Mouse (Mus musculus) limb, embryonic 10.5 days (tissue): ENCODE results near the gene 1810055G02Rik. TPM values are rescaled to one million over a fixed set of nuclear protein-coding genes. Genes with fewer than 3 reads are reported as not detected.
A peak's percentile ranks its signal among the peaks of the same experiment; 100 is the strongest.

Experiments used
- DNase-seq: peaks from one replicate; pipeline ENCODE4 v3.0.0-alpha.2; 2017; ENCODE audit warnings: low spot score
- H3K27ac ChIP-seq: fragments of 300-500 bp; sonication (generic); 2 replicates; pipeline ENCODE4 v1.5.1; 2016; ENCODE audit warnings: mild to moderate bottlenecking
- H3K27me3 ChIP-seq: fragments of 300-500 bp; sonication (generic); 2 replicates; pipeline ENCODE4 v1.6.1; 2016; ENCODE audit warnings: low read depth, mild to moderate bottlenecking; ENCODE audit not compliant: poor library complexity, severe bottlenecking
- H3K36me3 ChIP-seq: fragments of 300-500 bp; sonication (generic); 2 replicates; pipeline ENCODE4 v1.6.1; 2016; ENCODE audit warnings: mild to moderate bottlenecking, moderate library complexity
- H3K4me1 ChIP-seq: fragments of 300-500 bp; sonication (generic); 2 replicates; pipeline ENCODE4 v1.6.1; 2016
- H3K4me3 ChIP-seq: fragments of 300-500 bp; sonication (generic); 2 replicates; pipeline ENCODE4 v1.5.1; 2016; ENCODE audit warnings: mild to moderate bottlenecking, moderate library complexity
- H3K9me3 ChIP-seq: fragments of 300-500 bp; sonication (generic); replicated peaks from 2 replicates; pipeline ENCODE4 v1.6.1; 2016; ENCODE audit warnings: mild to moderate bottlenecking
- WGBS: fragments of 180-500 bp; shearing (Covaris S2); methylation state at CpG from one replicate; pipeline ENCODE4 v1.1.7; 2016; 5-methylcytosine and 5-hydroxymethylcytosine counted together
- polyA plus RNA-seq: library from polyadenylated mRNA; unstranded; fragments of >200 nt; fragmentation: Nextera tagmentation; extraction: Ambion mirVana; gene quantifications from 2 replicates; pipeline ENCODE4 v1.2.1, GENCODE M21; 2016

1810055G02Rik gene
- 43.8 and 47.2 TPM in 2 replicates for polyA plus RNA-seq

DNA sequence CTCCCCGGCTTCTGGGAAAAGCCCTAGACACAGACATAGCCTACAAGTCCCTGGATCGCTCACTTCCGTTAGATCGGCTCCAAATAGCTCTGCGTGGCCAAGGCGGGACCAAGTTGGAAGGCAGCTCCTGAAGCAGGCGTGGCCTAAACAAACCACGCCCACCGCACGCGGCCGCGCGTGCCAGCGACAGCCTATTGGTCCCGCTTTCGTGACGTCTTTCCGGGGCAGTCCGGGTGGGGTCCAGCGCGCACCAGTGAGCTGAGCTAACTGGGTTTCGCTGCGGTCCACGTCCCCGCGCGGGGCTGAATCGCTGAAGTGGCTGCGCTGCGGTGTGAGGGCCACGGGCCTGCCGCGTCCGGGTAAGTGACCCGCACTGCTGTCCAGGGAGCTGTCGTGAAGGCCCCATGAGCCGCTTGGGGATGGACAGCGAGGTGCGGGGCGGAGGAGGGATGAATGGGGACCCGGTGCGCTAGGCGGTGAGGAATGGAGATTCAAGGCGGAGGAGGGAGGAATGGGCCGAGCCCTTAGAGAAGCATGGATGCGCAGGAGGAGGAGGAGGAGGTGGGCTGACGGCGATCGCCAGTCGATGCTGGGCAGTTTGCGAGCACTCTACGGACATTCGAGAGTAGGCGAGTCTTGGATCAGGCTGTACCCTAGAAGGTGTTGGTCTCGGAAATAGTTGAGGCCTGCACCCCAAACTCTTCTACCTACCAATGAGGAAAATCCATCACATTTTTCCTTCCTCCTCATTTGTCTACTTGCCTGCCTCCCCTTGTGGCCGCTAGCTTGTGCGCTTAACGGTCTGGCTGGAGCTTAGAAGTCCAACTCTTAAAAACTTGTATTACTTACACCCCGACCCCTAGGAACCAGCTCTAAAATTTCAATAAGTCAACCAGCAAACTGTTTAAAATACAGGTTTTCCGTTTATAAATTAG, at the start of gene 1810055G02Rik:
Gene 1810055G02Rik, plus strand, starts transcription at position 216 of the 935 bp plus-strand sequence.
- peak within 1 kb of the TSS; percentile 88 for H3K4me3 ChIP-seq
- no peaks in the 10 kb centered on the region for H3K27me3 ChIP-seq
- peak; percentile 99 for DNase-seq
- H3K36me3 ChIP-seq = peaks cover 12% of the 10 kb centered on the region
- H3K4me1 ChIP-seq = peaks cover 17% of the 10 kb centered on the region
- under 1% methylated on average over 61 of the region's 61 CpGs for WGBS
- H3K9me3 ChIP-seq = no peaks in the 10 kb centered on the region
- H3K27ac ChIP-seq = peak within 1 kb of the TSS; percentile 88

DNA sequence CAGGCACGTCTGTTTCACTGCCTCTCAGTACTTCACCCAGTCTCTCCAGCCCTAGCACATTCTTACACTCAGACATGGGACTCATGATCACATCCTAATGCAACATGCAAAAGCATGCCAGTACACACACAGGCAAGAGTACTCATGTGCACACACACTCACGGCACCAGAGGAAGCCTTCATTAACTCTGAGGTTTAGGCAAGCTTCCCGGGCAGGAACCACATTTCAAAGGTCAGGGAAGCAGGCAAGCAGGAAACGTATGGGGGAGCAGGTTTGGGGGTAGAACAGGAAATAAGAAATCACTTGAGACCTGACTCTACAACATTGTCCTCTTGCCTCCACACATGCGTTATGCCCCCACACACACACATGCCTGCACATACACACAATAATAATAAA, 42.6 kb upstream of the 1810055G02Rik start:
- H3K27me3 ChIP-seq = no peaks in the 10 kb centered on the region
- peaks cover 59% of the 10 kb centered on the region for H3K4me1 ChIP-seq
- H3K9me3 ChIP-seq = no peaks in the 10 kb centered on the region
- 48% methylated on average over 5 of the region's 5 CpGs for WGBS
- H3K27ac ChIP-seq = peak overlapping the region; percentile 66; the same call in 1 of the 2 replicates
- peaks cover 8% of the 10 kb centered on the region; the same call in 1 of the 2 replicates for H3K36me3 ChIP-seq
- DNase-seq = no peak
- H3K4me3 ChIP-seq = no peak overlapping the region

DNA sequence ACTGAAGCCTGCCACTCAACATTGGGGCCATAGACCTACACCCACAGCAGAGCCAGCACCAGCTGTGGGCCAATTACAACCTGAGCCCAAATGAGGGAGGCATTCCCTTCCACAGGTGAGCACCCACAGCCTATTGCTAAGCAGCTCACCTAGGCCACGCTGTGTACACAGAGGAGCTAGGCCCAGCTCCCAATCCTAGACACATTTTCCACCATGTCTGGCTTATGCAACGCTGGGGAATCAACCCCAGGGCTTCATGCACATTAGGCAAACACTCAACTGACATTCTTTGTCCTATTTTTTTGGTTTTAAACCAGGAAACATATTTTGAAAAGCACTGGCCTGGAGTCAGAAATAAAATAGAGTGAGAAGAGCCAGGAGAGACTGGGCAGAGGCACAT, 41.5 kb upstream of the 1810055G02Rik start:
- Histone ChIP-seq H3K27ac (peak overlapping the region; percentile 66; the same call in 1 of the 2 replicates), H3K9me3 (no peaks in the 10 kb centered on the region), H3K4me3 (no peak overlapping the region), H3K27me3 (no peaks in the 10 kb centered on the region), H3K4me1 (peaks cover 62% of the 10 kb centered on the region), H3K36me3 (peaks cover 17% of the 10 kb centered on the region)
- no peak for DNase-seq
- 97% methylated on average over 2 of the region's 2 CpGs for WGBS

DNA sequence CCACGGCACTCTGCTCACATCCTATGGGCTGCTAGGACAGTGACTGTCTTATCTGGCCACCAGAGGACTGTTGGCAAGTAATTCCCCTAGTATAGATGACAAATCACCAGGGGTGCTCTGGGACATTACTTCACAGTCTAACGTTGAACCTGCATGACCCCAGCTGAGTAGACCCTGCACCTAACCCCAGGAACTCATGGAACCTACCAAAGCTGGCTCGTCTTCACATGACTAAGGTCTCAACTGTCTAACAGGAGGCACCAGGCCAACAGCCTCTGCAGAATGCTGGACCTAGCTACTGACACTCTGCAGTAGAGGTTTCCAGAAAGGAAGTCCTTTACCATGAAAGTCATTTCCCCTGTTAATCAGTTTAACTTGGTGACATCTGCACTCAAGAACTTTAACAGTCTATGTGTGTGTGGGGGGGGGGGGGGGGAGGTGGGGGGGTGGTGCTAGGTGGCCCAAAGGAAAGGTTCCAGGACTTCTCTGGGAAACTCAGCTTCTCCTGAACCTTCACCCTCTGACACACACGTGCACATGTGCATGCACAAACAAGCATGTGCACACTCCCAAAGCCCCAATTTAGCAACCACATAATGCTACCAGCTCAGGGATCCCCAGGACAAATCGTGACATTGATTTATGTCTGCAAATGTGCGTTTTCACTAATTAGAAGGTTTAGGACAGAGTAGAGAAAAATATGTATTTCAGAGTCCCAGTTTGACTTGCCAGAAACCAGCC, 40.8 kb upstream of the 1810055G02Rik start:
- 80% methylated on average over 6 of the region's 6 CpGs for WGBS

DNA sequence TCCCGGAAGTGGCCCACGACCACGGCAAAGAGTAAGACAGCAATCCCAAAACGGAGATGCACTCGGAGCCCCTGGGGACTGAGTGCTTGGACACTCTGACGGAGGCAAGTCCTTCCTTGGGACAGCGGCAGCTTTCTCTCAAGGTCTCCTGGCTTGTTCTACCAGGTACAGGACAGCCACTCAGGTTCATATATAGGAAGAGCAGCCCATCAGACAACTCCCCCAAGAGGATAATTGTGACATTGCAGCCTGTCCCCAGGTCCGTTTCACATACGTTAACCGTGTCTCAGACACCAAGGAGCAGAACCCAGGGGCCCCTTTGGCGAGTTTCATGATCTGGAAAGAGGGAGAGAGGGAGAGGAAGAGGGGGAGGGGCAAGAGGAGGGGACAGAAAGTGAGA, 40.1 kb upstream of the 1810055G02Rik start:
- H3K27me3 ChIP-seq = no peaks in the 10 kb centered on the region
- no peak for DNase-seq
- H3K9me3 ChIP-seq = no peaks in the 10 kb centered on the region; the same call in 1 of the 2 replicates
- H3K36me3 ChIP-seq = peaks cover 30% of the 10 kb centered on the region
- H3K4me1 ChIP-seq = peaks cover 62% of the 10 kb centered on the region
- no peak overlapping the region for H3K4me3 ChIP-seq
- H3K27ac ChIP-seq = no peak overlapping the region
- WGBS = 81% methylated on average over 11 of the region's 11 CpGs

More for the DNA sequence above, 40.8 kb upstream of the 1810055G02Rik start:
- no peak for DNase-seq
- Histone ChIP-seq H3K27ac (0 out of 2 replicates have a peak overlapping the region, but pooled peaks have one; percentile 19), H3K36me3 (peaks cover 24% of the 10 kb centered on the region), H3K4me1 (peaks cover 62% of the 10 kb centered on the region), H3K9me3 (no peaks in the 10 kb centered on the region), H3K27me3 (no peaks in the 10 kb centered on the region), H3K4me3 (no peak overlapping the region)

DNA sequence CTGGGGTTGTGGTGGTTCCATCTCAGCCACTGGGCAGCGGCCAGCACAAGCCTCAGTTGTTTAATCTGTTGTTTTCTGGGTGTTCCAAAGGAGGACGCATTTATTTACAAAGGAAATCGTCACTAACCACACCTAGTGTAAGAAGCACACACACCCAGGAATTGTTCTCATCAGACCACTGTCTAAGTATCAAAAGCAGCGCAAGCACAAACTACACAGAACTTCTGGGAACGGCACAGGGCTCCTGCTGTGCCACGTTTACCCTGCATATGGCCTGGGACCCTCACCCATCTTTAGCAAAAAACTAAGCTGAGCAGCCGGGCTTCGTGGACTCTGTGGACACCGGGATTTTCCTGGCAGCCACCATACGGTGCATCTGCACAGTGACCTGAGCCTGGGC, 39.5 kb upstream of the 1810055G02Rik start:
- Histone ChIP-seq H3K4me1 (peaks cover 62% of the 10 kb centered on the region), H3K27ac (peak overlapping the region; percentile 69), H3K27me3 (no peaks in the 10 kb centered on the region), H3K9me3 (peaks cover 2% of the 10 kb centered on the region; the same call in 1 of the 2 replicates), H3K4me3 (no peak overlapping the region), H3K36me3 (peaks cover 36% of the 10 kb centered on the region)
- DNase-seq = no peak
- 87% methylated on average over 10 of the region's 10 CpGs for WGBS

DNA sequence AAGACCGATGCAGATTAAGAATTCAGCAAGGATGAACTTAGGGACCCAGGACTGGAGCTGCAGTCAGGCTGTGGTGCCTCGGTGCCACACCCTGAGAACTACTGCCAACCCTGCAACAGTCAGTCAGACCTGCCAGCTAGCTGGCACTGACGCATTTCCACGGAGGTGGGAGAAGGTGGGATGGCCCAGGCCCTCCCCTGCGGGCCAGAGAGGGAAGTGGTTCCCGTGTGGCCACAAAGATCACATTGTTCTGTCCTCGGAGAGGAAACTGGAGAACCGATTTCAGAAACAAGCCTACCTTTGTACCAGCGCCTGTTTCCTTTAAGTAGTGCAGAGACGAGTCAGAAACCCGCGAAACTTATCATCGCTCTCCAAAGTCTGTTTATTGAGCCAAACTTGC, 39.0 kb upstream of the 1810055G02Rik start:
- Histone ChIP-seq H3K27ac (peak overlapping the region; percentile 69), H3K4me1 (peaks cover 64% of the 10 kb centered on the region), H3K27me3 (no peaks in the 10 kb centered on the region), H3K36me3 (peaks cover 42% of the 10 kb centered on the region), H3K9me3 (peaks cover 2% of the 10 kb centered on the region; the same call in 1 of the 2 replicates), H3K4me3 (no peak overlapping the region)
- 75% methylated on average over 13 of the region's 13 CpGs for WGBS
- DNase-seq = no peak

DNA sequence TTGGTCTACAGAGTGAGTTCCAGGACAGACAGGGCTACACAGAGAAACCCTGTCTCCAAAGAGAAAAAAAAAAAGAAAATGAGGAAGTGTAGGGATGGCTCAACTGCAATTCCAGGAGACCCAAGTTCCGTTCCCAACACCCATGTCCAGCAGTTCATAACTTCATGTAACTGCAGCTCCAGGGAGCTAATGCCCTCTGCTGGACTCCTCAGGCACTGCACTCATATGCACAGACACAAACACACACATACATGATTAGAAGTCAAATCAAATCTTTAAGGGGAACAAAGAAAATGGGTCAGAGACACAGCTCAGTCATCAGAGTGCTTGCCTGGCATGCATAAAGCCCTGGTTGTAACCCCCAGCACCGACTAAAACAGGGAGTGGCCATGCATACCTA, 34.9 kb upstream of the 1810055G02Rik start:
- 94% methylated on average over 2 of the region's 2 CpGs for WGBS
- Histone ChIP-seq H3K27me3 (no peaks in the 10 kb centered on the region), H3K27ac (no peak overlapping the region), H3K4me3 (no peak overlapping the region), H3K36me3 (peaks cover 60% of the 10 kb centered on the region), H3K4me1 (peaks cover 32% of the 10 kb centered on the region), H3K9me3 (peaks cover 2% of the 10 kb centered on the region; the same call in 1 of the 2 replicates)
- no peak for DNase-seq

DNA sequence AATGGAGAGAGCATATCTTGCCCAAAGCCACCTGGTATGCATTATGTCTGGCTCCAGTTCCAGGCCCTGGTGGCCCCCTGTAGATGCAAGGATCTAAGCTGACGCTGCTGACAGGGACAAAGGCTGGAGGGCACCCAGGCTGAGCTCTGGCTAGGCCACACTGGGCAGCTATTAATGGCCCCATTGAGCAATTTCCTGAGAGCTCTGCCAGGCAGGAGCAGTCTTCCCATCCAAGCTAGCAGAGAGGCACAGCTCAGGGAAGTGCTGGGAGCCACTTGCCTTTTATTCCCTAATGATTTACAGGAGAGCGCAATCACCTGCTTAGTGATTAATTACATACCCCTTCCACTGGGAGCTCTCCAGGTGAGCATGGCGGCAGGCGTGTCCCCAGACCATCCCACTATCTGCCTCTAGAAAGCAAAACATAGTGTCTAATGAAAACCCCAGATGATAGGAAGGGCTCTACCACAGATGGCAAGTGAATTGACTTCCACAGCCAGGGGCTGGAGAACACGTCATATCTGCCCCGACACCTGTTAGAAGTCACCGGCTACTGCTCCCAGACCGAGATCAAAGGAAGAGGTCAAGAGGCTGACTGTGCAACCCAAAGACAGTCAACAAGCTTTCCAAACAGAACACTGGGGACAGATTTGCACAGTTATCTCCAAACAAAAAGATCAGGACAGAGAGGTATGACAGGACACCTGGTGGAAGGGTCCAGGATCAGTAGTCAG, 33.8 kb upstream of the 1810055G02Rik start:
- WGBS = 85% methylated on average over 8 of the region's 8 CpGs
- Histone ChIP-seq H3K4me3 (no peak overlapping the region), H3K9me3 (peaks cover 2% of the 10 kb centered on the region; the same call in 1 of the 2 replicates), H3K4me1 (peaks cover 21% of the 10 kb centered on the region), H3K27me3 (no peaks in the 10 kb centered on the region), H3K36me3 (peaks cover 59% of the 10 kb centered on the region), H3K27ac (no peak overlapping the region)
- DNase-seq = no peak

DNA sequence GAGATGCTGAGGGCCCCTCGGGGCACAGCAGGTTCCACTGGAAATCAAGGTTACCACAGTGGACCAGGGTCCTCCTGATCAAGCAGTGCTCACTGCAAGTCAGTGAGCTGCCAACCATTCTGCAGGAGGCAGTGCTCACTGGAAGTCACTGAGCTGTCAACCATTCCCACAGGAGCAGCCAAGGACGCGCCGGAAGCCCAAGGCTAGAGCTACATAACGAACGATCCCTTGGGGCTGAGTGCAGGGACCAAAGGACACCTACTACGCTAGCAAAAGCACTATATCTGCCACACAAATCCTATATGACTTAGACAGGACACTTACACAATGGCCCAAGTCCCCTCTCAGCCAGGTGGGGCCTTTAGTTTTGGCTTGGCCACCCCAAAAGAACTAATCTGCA, 27.4 kb upstream of the 1810055G02Rik start:
- no peaks in the 10 kb centered on the region for H3K9me3 ChIP-seq
- H3K4me1 ChIP-seq = peaks cover 53% of the 10 kb centered on the region
- DNase-seq = no peak
- H3K4me3 ChIP-seq = no peak overlapping the region
- no peaks in the 10 kb centered on the region for H3K27me3 ChIP-seq
- H3K36me3 ChIP-seq = peaks cover 26% of the 10 kb centered on the region
- 89% methylated on average over 7 of the region's 7 CpGs for WGBS
- no peak overlapping the region for H3K27ac ChIP-seq

DNA sequence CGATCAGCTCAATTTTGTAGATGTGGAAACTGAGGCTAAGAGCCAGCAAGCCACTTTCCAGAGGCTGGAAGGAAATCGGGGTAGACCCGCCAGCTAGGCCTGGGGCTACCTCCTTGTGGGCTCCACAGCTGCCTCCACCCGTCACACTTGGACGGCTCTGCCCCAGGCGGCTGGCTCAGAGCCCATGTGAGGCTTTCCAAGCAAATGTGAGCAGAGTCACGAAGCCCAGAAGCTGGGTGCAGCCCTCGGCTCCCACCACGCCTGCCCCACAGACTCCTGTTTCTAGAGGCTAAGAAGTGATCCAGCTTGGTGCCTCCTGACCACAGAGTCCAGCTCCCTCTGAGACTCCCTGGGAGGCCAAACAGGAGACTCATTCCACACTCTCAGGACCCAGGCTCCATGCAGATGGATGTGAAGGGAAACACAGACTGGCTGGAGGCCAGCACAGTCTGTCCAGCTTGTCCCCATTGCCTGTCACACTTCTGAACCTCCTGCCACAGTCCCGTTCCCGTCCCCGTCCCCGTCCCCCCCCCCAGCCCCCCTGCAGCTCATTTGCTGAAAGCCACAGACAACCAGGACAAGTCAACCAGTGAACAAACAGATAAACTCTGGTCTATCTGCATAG, 26.7 kb upstream of the 1810055G02Rik start:
- Histone ChIP-seq H3K4me1 (peaks cover 55% of the 10 kb centered on the region), H3K27ac (peak overlapping the region; percentile 27; the same call in 1 of the 2 replicates)

DNA sequence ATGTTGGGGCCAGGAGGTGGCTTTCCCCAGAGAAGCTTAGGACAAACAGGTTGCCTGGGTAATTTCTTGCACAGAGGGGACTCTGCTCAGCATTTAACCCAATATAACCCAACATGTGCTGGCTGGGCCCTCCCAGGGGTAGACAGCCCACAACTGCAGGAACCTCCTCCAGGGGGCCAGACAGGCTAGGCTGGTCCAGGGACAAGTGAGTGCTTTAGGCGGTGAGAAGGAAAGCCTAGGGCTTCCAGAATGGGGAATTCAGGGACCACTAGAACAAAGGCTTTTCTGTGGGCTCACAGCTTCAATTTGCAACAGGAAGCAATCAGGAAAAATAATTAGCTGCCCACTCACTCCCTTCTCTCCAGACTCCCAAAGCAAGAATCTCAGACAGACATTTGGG, 23.7 kb upstream of the 1810055G02Rik start:
- peaks cover 77% of the 10 kb centered on the region for H3K4me1 ChIP-seq
- peak overlapping the region; percentile 95 for H3K4me3 ChIP-seq
- WGBS = 14% methylated on average over 1 of the region's 1 CpGs

More for the DNA sequence above, 26.7 kb upstream of the 1810055G02Rik start:
- H3K36me3 ChIP-seq = peaks cover 19% of the 10 kb centered on the region
- WGBS = 77% methylated on average over 13 of the region's 13 CpGs
- DNase-seq = no peak
- no peaks in the 10 kb centered on the region for H3K9me3 ChIP-seq
- H3K27me3 ChIP-seq = no peaks in the 10 kb centered on the region
- H3K4me3 ChIP-seq = no peak overlapping the region

More for the DNA sequence above, 23.7 kb upstream of the 1810055G02Rik start:
- H3K27ac ChIP-seq = peak overlapping the region; percentile 99
- 0 out of 2 replicates have a peak, but pooled peaks cover 3% of the 10 kb centered on the region for H3K36me3 ChIP-seq
- H3K27me3 ChIP-seq = no peaks in the 10 kb centered on the region
- DNase-seq = peak; percentile 55
- no peaks in the 10 kb centered on the region for H3K9me3 ChIP-seq
